ENCODE assay signal across 13 mouse cellular contexts in the genomic region with DNA sequence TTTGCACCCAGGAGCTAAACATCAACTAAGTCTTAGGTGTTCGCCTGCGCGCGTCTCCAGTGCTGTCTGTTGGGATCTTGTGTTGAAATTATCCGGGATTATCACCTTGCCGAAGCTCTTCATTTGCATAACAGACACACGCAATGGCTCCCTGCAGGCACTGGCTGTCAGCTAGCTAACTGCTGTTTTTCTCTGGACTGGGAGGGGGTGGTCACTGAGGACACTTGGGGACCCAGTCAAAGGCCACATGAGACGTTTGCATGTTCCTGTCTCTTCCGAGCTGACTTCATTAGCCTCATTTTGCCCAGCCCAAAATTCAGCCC.
DNase-seq lines count a peak whose midpoint lies in the region; ATAC-seq lines count a peak whose summit lies in the region.
"Had no signal": no experiment of that assay in that cellular context is flagged by ENCODE, and none has a peak within 500 bp of the region (broad histone marks: within the 10 kb centered on the region; RNA-seq: fewer than 3 reads in every experiment).

No protein-coding gene starts in this region.

- no peaks in the 10 kb centered on the region for H3K9me3 ChIP-seq in heart, embryonic 14.5 days (ENCODE audit: control insufficient read depth, low read length)
- H3K9me3 ChIP-seq in forebrain, embryonic 14.5 days (replicated peaks; ENCODE audit: control insufficient read depth, low read length), result no peaks in the 10 kb centered on the region
- H3K9me3 ChIP-seq in limb, embryonic 11.5 days (ENCODE audit: control insufficient read depth, low read length), result no peaks in the 10 kb centered on the region
- H3K9me3 ChIP-seq: stomach, embryonic 15.5 days had no signal

- peak overlapping the region; percentile 7; the same call in 1 of the 2 replicates for H3K4me2 ChIP-seq in heart, embryonic 14.5 days (ENCODE audit: low read length)
- peak overlapping the region; percentile 21; the same call in 1 of the 2 replicates for H3K4me2 ChIP-seq in forebrain, embryonic 14.5 days (ENCODE audit: low read length)
- H3K4me2 ChIP-seq in limb, embryonic 11.5 days (ENCODE audit: low read depth, severe bottlenecking), result peak overlapping the region; percentile 7; the same call in 1 of the 2 replicates
- H3K4me2 ChIP-seq: stomach, embryonic 15.5 days had no signal

- intact Hi-C loops in gastrocnemius, postnatal 36 days (cut with DNase I), result no loop called here

- H3K4me1 ChIP-seq in heart, embryonic 14.5 days (ENCODE audit: control insufficient read depth in 2 of 2, insufficient read depth in 2 of 2, low read length in 2 of 2), result peaks cover 29 to 31% of the 10 kb centered on the region in 2 experiments
- H3K4me1 ChIP-seq in forebrain, embryonic 14.5 days (ENCODE audit: control insufficient read depth, insufficient read depth, low read length), result peaks cover 38% of the 10 kb centered on the region
- 0 out of 2 replicates have a peak, but pooled peaks cover 2% of the 10 kb centered on the region for H3K4me1 ChIP-seq in limb, embryonic 11.5 days (ENCODE audit: control insufficient read depth, insufficient read depth, low read length)

- peaks cover 7% of the 10 kb centered on the region; the same call in 1 of the 2 replicates for H3K27me3 ChIP-seq in heart, embryonic 14.5 days (ENCODE audit: control insufficient read depth, insufficient read depth, low read length)
- H3K27me3 ChIP-seq in forebrain, embryonic 14.5 days (replicated peaks; ENCODE audit: control insufficient read depth, insufficient read depth, low read length), result no peaks in the 10 kb centered on the region
- peaks cover 14% of the 10 kb centered on the region; the same call in 1 of the 2 replicates for H3K27me3 ChIP-seq in limb, embryonic 11.5 days (ENCODE audit: control insufficient read depth, insufficient read depth, low read length)

- H3K27ac ChIP-seq in heart, embryonic 14.5 days (replicated peaks in 1 of 2; ENCODE audit: control insufficient read depth in 1 of 2, insufficient read depth in 1 of 2, low read depth in 2 of 2, low read length in 2 of 2), result no peak overlapping the region
- H3K27ac ChIP-seq in forebrain, embryonic 14.5 days (ENCODE audit: low read depth, low read length), result no peak overlapping the region
- H3K27ac ChIP-seq in limb, embryonic 11.5 days (replicated peaks; ENCODE audit: low read depth, low read length), result no peak overlapping the region
- H3K27ac ChIP-seq: left cerebral cortex, adult 2 months; stomach, embryonic 15.5 days had no signal

- WGBS in heart, embryonic 14.5 days, result 21% methylated on average over 9 of the region's 9 CpGs
- under 1% methylated on average over 9 of the region's 9 CpGs for WGBS in forebrain, embryonic 14.5 days
- WGBS in limb, embryonic 11.5 days, result 5% methylated on average over 9 of the region's 9 CpGs

- no peak for ATAC-seq in heart, embryonic 14.5 days (ENCODE audit: insufficient number of reproducible peaks, insufficient read depth, low FRiP score, low read depth)
- no peak for ATAC-seq in forebrain, embryonic 14.5 days
- no peak for ATAC-seq in limb, embryonic 11.5 days (ENCODE audit: insufficient number of reproducible peaks, low FRiP score, low TSS enrichment, low read depth)

- no peak overlapping the region for H3K9ac ChIP-seq in heart, embryonic 14.5 days (ENCODE audit: low read length)
- H3K9ac ChIP-seq in forebrain, embryonic 14.5 days (ENCODE audit: low read length), result no peak overlapping the region
- H3K9ac ChIP-seq in limb, embryonic 11.5 days (ENCODE audit: low read length), result no peak overlapping the region
- H3K9ac ChIP-seq: stomach, embryonic 15.5 days had no signal

- DNase-seq in heart, adult 11 months, result no peak
- peak; percentile 54 for DNase-seq in R1 (ENCODE audit: low read depth, low spot score)
- peak; percentile 56 for DNase-seq in forebrain, embryonic 14.5 days (ENCODE audit: low spot score)
- DNase-seq in limb, embryonic 11.5 days (ENCODE audit: low spot score), result no peak
- no peak for DNase-seq in left cerebral cortex, adult 9 months (ENCODE audit: low spot score in 2 of 2)
- DNase-seq in gastrocnemius, postnatal 36 days, result no peak
- no peak for DNase-seq in layer of hippocampus, adult 8-10 months (ENCODE audit: low spot score in 2 of 2)
- DNase-seq: cerebellum, adult 9-11 months; right cerebral cortex, postnatal 4 days; thymus, postnatal 4 days had no signal

- no peaks in the 10 kb centered on the region for H3K36me3 ChIP-seq in heart, embryonic 14.5 days (ENCODE audit: control insufficient read depth, insufficient read depth, low read length)
- H3K36me3 ChIP-seq in forebrain, embryonic 14.5 days (ENCODE audit: control insufficient read depth, insufficient read depth, low read length), result no peaks in the 10 kb centered on the region
- H3K36me3 ChIP-seq in limb, embryonic 11.5 days (ENCODE audit: control insufficient read depth, insufficient read depth, low read length), result no peaks in the 10 kb centered on the region
- H3K36me3 ChIP-seq: stomach, embryonic 15.5 days had no signal

- H3K4me3 ChIP-seq in heart, embryonic 14.5 days (ENCODE audit: control insufficient read depth in 1 of 2, insufficient read depth in 1 of 2, low read depth in 1 of 2, low read length in 2 of 2), result no peak overlapping the region
- H3K4me3 ChIP-seq in forebrain, embryonic 14.5 days (ENCODE audit: low read depth, low read length), result no peak overlapping the region
- no peak overlapping the region for H3K4me3 ChIP-seq in limb, embryonic 11.5 days (ENCODE audit: low read depth, low read length)
- H3K4me3 ChIP-seq: left cerebral cortex, adult 2 months; stomach, embryonic 15.5 days had no signal

Comparison
In these comparisons a context has a peak if more than half of its experiments do, and no peak if none do; other contexts are left out.
1. DNase-seq: peak in R1 (single experiment) and forebrain, embryonic 14.5 days (single experiment); none in heart, adult 11 months (single experiment), limb, embryonic 11.5 days (single experiment), left cerebral cortex, adult 9 months (0 of 2), gastrocnemius, postnatal 36 days (0 of 2) and layer of hippocampus, adult 8-10 months (0 of 2).
2. Peak in every context shown above with its lines, with median percentiles within 50 percentile points of each other: H3K4me2 ChIP-seq.